Mouse (Mus musculus) splenic B cell, adult 2 months (primary cell): ENCODE measurements at regions not wholly inside any gene's neighbourhood (a gene's known extent, or its start where the extent isn't known, plus 50 kb on each side); places are given as distances from the start of the nearest gene placed in this dataset.

Experiments used
- DNase-seq: peaks from one replicate; pipeline ENCODE4 v3.0.0-alpha.2; 2011; ENCODE audit warnings: low read depth, low spot score
- H3K27me3 ChIP-seq: 2 replicates; pipeline ENCODE4 v1.6.1; 2012; ENCODE audit warnings: mild to moderate bottlenecking, low read length, moderate library complexity, mixed read lengths; ENCODE audit not compliant: control insufficient read depth, poor library complexity, insufficient read depth, severe bottlenecking
- H3K36me3 ChIP-seq: 2 replicates; pipeline ENCODE4 v1.6.1; 2012; ENCODE audit warnings: mild to moderate bottlenecking, low read length, moderate library complexity, mixed read lengths; ENCODE audit not compliant: control insufficient read depth, poor library complexity, insufficient read depth, severe bottlenecking

GRCm38 (mm10) chr4:31672842-31673171 lies 291.1 kb upstream of the Map3k7 start:
- no peaks in the 10 kb centered on the region for H3K36me3 ChIP-seq
- H3K27me3 ChIP-seq, result no peaks in the 10 kb centered on the region
- DNase-seq, result no peak

- DNase-seq, result no peak
- H3K27me3 ChIP-seq, result no peaks in the 10 kb centered on the region
Observed at GRCm38 (mm10) chr4:31679007-31679590, 284.8 kb upstream of the Map3k7 start.

GRCm38 (mm10) chr4:31680958-31681357 lies 282.9 kb upstream of the Map3k7 start:
- DNase-seq, result no peak
- Histone ChIP-seq H3K27me3 (no peaks in the 10 kb centered on the region), H3K36me3 (no peaks in the 10 kb centered on the region)

More at GRCm38 (mm10) chr4:31679007-31679590, 284.8 kb upstream of the Map3k7 start:
- no peaks in the 10 kb centered on the region for H3K36me3 ChIP-seq

- no peak for DNase-seq
- H3K36me3 ChIP-seq, result no peaks in the 10 kb centered on the region
- no peaks in the 10 kb centered on the region for H3K27me3 ChIP-seq
Observed at GRCm38 (mm10) chr4:31689083-31689482, 274.8 kb upstream of the Map3k7 start.

- no peak for DNase-seq
- H3K27me3 ChIP-seq, result no peaks in the 10 kb centered on the region
- H3K36me3 ChIP-seq, result no peaks in the 10 kb centered on the region
Observed at GRCm38 (mm10) chr4:31697769-31698505, 266.0 kb upstream of the Map3k7 start.

GRCm38 (mm10) chr4:31698506-31698782 lies 265.5 kb upstream of the Map3k7 start:
- no peak for DNase-seq
- Histone ChIP-seq H3K36me3 (no peaks in the 10 kb centered on the region), H3K27me3 (no peaks in the 10 kb centered on the region)

- Histone ChIP-seq H3K36me3 (no peaks in the 10 kb centered on the region), H3K27me3 (no peaks in the 10 kb centered on the region)
- DNase-seq, result no peak
Observed at GRCm38 (mm10) chr4:31699296-31699695, 264.6 kb upstream of the Map3k7 start.

- Histone ChIP-seq H3K27me3 (no peaks in the 10 kb centered on the region), H3K36me3 (no peaks in the 10 kb centered on the region)
- DNase-seq, result no peak
Observed at GRCm38 (mm10) chr4:31714054-31714651, 249.7 kb upstream of the Map3k7 start.

- Histone ChIP-seq H3K27me3 (no peaks in the 10 kb centered on the region; the same call in 1 of the 2 replicates), H3K36me3 (no peaks in the 10 kb centered on the region)
- DNase-seq, result no peak
Observed at GRCm38 (mm10) chr4:31723501-31723900, 240.4 kb upstream of the Map3k7 start.

GRCm38 (mm10) chr4:31724400-31724799 lies 239.5 kb upstream of the Map3k7 start:
- Histone ChIP-seq H3K36me3 (no peaks in the 10 kb centered on the region), H3K27me3 (no peaks in the 10 kb centered on the region; the same call in 1 of the 2 replicates)
- no peak for DNase-seq

GRCm38 (mm10) chr4:31727498-31728148 lies 236.3 kb upstream of the Map3k7 start:
- no peak for DNase-seq
- Histone ChIP-seq H3K36me3 (no peaks in the 10 kb centered on the region), H3K27me3 (no peaks in the 10 kb centered on the region; the same call in 1 of the 2 replicates)

GRCm38 (mm10) chr4:31728149-31728516 lies 235.8 kb upstream of the Map3k7 start:
- H3K36me3 ChIP-seq, result no peaks in the 10 kb centered on the region
- DNase-seq, result no peak
- no peaks in the 10 kb centered on the region; the same call in 1 of the 2 replicates for H3K27me3 ChIP-seq

GRCm38 (mm10) chr4:31743776-31744175 lies 220.1 kb upstream of the Map3k7 start:
- H3K36me3 ChIP-seq, result no peaks in the 10 kb centered on the region
- no peaks in the 10 kb centered on the region for H3K27me3 ChIP-seq
- no peak for DNase-seq

- Histone ChIP-seq H3K36me3 (no peaks in the 10 kb centered on the region), H3K27me3 (no peaks in the 10 kb centered on the region)
- no peak for DNase-seq
Observed at GRCm38 (mm10) chr4:31744431-31744830, 219.5 kb upstream of the Map3k7 start.

- H3K36me3 ChIP-seq, result no peaks in the 10 kb centered on the region
- H3K27me3 ChIP-seq, result no peaks in the 10 kb centered on the region
- DNase-seq, result no peak
Observed at GRCm38 (mm10) chr4:31753677-31754312, 210.1 kb upstream of the Map3k7 start.
